Mouse (Mus musculus) frontal cortex, postnatal 14 days (tissue): Measurements from ENCODE around the gene Nkx3-2.

Experiments
- DNase-seq, 2 experiments: peaks; one replicate each; pipeline ENCODE4 v3.0.0; 2022; ENCODE audit warnings: low spot score in 2 of 2

Nkx3-2 gene

GRCm38 (mm10) chr5:41762141-41762946, 2.0 kb downstream of the Nkx3-2 start:
- no peak for DNase-seq

GRCm38 (mm10) chr5:41761509-41762140, 2.7 kb downstream of the Nkx3-2 start:
- DNase-seq = no peak

- no peak for DNase-seq
Measured at GRCm38 (mm10) chr5:41760831-41761508, 3.3 kb downstream of the Nkx3-2 start.

- no peak for DNase-seq
Measured at GRCm38 (mm10) chr5:41760071-41760470, 4.2 kb downstream of the Nkx3-2 start.

- no peak for DNase-seq
Measured at GRCm38 (mm10) chr5:41758671-41759639, 5.3 kb downstream of the Nkx3-2 start.

GRCm38 (mm10) chr5:41757338-41757737, 7.0 kb downstream of the Nkx3-2 start:
- DNase-seq = no peak

- no peak for DNase-seq
Measured at GRCm38 (mm10) chr5:41756396-41756795, 7.9 kb downstream of the Nkx3-2 start.

GRCm38 (mm10) chr5:41755373-41755960, 8.8 kb downstream of the Nkx3-2 start:
- DNase-seq = no peak

GRCm38 (mm10) chr5:41754836-41755235, 9.5 kb downstream of the Nkx3-2 start:
- no peak for DNase-seq

- no peak for DNase-seq
Measured at GRCm38 (mm10) chr5:41754226-41754775, 10.0 kb downstream of the Nkx3-2 start.

- no peak for DNase-seq
Measured at GRCm38 (mm10) chr5:41752721-41753120, 11.6 kb downstream of the Nkx3-2 start.

GRCm38 (mm10) chr5:41744898-41745780, 19.2 kb downstream of the Nkx3-2 start:
- no peak for DNase-seq

- no peak for DNase-seq
Measured at GRCm38 (mm10) chr5:41744234-41744633, 20.1 kb downstream of the Nkx3-2 start.

GRCm38 (mm10) chr5:41738817-41739216, 25.5 kb downstream of the Nkx3-2 start:
- DNase-seq = no peak

- DNase-seq = no peak
Measured at GRCm38 (mm10) chr5:41737039-41737438, 27.3 kb downstream of the Nkx3-2 start.

GRCm38 (mm10) chr5:41727017-41727416, 37.3 kb downstream of the Nkx3-2 start:
- no peak for DNase-seq

GRCm38 (mm10) chr5:41725573-41725972, 38.7 kb downstream of the Nkx3-2 start:
- no peak for DNase-seq
